Mouse (Mus musculus) heart, postnatal 14 days (tissue): Measurements from ENCODE around the gene Cmah. TPM values are rescaled to one million over a fixed set of nuclear protein-coding genes. Genes with fewer than 3 reads are reported as not detected.

Source experiments
- DNase-seq, 2 experiments: peaks; one replicate each; pipeline ENCODE4 v3.0.0; 2021 to 2022
- intact Hi-C: fragments of 180-260 bp; cut with DNase I; formaldehyde crosslinking; loops from one replicate; pipeline ENCODE4 v1.15.1; 2025
- total RNA-seq, 2 experiments: library from RNA; stranded (reverse); gene quantifications; 2 replicates each; pipeline ENCODE4 v1.2.3; 2021

The Cmah gene
- total RNA-seq, 2 experiments from 2014 or later, result 3.5 to 4.6 TPM

DNA sequence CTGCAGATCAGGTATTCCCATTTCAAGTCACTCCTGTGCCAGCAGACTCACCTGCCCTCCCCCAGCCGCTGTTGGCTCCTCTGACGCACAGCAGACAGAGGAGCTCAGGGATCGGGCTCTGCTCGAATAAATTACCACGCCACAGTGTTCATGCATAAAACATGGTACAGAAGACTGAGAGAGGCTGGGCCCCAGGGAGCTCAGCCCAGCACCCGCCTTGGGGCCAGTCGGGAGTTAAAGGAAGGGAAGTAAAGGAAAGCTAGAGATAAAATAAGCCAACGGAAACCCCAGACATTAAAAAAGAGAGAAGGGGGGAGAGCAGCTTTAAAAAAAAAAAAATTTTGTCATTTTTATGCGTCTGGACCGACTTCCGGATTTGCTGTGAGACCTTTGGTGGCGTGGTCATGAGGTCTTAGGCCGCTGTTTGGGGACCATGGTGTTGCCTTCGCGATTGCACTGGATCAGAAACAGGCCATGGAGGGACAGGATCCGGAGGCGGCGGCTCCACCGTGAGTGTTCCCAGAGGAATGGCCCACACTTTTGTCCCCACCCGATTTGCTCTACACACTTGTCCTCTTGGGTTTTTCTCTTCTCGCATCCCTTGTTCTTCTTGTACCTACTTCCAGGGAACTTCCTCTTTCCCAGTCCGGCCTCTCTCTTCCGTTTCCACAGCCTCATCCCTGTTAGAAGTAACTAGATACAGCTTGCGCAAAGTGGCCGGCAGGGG lies 174.1 kb downstream of the Cmah start:
- DNase-seq, result no peak
- intact Hi-C loops, result no loop called here

DNA sequence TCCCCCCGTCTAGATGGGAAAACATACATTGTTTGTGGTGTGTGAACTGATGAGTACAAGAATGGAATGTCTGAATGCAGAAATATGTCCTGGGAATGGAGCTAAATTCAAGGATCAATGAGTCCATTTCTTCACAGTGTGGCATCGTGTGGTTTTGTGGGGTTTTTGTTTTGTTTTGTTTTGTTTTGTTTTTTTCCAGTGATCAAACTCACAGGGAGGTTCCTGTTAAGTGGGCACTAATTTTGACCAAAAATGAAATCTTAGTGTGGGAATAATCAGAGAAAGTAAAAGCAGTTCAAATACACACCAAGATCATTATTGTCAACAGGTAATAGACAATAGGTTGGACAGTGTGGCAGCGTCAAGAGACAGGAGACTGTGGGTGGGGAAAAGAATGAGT lies 174.7 kb downstream of the Cmah start:
- intact Hi-C loops, result no loop called here
- no peak for DNase-seq

DNA sequence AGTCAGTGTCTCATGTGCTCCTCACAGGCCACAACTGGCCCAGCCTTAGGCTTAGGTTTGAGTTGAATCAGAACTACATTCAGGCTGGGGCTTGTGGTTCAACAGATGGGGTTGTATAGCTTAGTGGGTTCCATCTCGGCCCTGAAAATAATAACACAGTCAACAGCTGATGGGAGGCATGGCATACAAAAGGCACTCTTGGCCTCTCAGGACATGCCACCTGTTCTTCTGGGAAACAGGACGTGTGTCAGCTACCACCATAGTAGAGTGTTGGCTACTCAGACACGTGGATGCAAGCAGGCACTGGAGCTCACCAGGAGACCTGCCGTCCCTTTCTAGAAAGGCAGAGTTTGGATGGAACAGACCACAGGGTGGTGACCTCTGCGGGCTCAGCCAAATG lies 178.6 kb downstream of the Cmah start:
- DNase-seq, result no peak
- intact Hi-C loops, result no loop called here

DNA sequence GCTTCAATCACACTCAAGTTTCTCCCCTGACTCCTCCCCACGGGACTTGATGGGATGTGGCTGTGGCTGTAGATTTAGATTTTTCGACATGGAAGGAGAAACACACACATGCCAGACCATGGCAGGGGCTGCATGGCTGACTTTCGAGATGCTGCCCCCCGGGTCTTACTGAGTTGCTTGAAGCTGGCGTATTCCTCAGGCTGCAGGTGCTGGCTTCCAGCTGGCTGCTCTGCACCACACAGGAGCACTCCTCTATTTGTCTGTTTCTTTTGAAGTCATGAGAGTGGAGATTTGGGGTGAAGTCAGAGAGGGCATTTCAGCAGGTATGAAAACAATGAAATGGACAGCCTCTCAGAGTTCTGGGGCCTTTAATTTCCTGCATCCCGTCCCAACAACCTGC lies 180.0 kb downstream of the Cmah start:
- no peak for DNase-seq
- intact Hi-C loops, result no loop called here

DNA sequence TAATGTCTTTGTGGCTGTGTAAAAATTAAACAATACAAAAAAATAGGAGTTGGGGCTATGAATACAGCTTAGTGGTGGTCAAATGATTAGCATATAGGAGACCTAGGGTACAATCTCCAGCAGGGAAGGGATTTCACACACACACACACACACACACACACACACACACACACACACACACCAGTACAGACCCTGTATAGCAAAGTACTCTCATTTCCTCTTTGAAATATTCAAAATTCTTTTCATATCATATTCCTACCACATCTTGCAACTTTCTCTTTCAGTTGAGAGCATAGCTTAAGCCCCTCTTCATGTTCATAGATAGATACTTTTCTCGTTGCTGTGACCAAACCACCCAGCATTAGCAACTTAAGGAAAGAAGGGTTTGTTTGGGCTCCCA lies 181.7 kb downstream of the Cmah start:
- no peak for DNase-seq
- intact Hi-C loops, result no loop called here

DNA sequence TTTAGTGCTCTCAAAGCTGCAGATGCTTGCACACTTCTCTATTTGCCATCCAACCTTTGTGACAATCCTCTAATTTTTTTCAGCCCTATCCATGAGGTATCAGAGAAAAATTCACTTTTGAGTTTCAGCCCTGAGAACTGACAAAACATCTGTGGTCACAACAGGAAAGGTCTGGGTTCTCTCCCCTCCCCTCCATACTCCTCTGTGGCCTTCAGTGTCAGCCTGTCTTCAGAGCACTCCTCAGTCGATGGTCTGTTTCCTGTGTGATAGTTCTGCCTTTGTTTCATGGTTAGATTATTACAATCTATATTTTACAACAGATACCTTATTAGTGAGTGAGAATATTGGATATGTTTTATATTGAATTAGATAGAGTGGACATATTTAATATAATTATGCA lies 184.2 kb downstream of the Cmah start:
- no peak for DNase-seq
- intact Hi-C loops, result no loop called here

DNA sequence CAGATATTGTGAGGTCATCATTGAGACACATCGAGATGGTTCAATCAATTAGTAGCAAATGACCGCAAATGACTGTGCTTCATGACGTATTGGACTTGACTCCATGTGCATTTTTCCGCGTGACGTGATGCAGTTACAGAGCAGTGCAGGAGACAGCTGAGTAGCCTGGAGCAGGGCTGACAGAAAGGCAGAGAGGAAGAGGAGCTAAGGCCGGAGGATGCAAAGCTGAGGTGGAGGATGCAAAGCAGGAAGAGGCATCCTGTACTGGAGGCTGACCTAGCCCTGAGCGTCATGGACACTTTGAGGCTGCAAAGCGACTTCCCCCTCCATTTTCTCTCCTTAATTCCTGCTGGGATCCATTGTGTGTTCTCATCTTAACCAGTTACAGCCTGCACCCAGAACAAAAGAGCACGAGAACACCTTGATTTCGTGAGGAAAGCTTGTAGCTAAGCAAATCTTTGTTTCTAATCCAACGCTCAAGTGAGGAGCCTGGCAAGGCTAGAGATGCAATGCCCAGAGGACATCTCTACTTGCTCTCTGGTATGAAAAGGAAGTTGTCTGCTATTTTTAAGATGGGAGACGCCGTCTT lies 184.8 kb downstream of the Cmah start:
- intact Hi-C loops, result no loop called here

DNA sequence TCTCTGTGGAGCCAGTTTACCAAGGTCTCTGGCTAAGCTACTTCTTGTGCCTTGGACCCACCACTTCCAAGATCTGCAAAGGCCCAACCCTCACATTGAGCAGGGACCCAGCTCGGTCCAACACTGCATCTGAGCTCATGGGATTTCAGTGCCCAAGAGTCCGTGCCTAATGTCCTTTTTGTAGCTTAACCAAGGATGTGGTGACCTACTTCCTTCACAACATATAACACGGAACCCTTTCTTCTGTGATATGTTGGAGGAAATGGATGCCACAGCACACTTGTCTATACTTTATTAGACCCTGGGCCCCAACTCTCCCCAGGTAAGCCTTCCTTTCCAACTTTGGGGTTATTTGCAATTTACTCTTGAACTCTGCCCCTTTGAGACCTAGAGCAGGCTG lies 186.5 kb downstream of the Cmah start:
- intact Hi-C loops, result no loop called here
- no peak for DNase-seq

More for the DNA sequence above, 184.8 kb downstream of the Cmah start:
- no peak for DNase-seq

DNA sequence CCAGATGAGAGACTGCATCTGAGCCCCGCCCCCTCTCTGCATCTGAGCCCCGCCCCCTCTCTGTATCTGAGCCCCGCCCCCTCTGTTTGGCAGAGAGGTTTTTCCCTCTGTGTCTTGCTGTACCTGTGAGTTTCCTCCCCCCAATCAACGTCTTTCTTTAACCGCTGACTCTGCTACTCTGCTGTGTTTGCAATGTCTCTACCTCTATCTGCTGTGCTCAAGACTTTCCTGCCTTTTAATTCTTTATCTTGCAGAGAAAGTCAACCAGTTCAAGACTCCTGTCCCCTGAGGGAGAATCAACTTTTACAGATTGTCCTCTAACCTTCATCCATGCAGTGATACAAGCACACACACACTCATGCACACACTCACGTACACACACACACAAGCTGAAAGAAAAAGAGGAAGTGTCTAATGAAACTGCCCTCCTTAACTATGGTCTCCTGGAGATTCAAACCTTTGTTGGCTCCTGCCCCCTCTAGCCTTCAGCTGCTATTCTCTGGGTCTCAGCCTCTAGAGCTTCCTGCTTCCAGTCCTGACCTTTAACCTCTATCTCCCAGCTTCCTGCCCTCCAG lies 188.0 kb downstream of the Cmah start:
- intact Hi-C loops, result no loop called here
- DNase-seq, result no peak

DNA sequence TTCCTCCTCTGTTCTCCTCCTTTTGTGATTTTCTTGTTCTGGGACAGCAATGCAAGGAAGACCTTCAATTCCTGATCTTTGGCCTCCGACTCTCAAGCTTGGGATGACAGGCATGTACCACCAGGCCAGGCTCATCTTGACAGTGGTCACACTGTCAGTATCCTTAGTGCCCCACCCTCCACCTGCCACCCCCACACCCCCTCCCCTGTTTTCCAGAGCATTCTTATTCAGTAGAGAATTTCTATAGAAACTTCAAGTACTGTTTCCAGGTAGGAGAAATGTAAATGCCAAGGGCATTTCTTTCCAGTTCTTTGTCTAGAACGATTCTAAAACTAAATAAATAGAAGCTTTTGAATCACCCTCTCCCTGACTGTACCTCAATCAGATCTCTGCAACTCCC lies 190.6 kb downstream of the Cmah start:
- DNase-seq, result no peak
- intact Hi-C loops, result no loop called here

DNA sequence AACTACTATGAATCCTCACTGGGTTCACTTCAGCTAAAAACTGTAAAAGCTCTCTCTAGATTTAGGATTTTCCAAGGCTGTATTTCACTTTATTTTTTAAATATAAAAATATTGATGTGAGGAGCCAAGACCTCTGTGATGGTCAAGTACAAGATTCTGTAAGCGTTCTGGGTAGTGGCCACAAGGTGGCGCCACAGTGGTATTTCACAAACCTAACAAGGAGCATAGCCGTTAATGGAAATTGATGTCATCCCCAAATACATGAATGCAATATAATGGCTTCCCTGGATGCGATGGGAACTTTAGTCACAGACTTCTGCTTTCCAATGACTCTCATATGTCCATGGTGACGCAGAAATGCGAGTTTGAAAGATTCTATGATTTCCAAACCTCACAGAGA lies 191.7 kb downstream of the Cmah start:
- intact Hi-C loops, result loop anchor here (1.0 kb wide), 1 partner anchor 168 kb away; no protein-coding TSS in a partner anchor
- DNase-seq, result peak; percentile 50 to 62

DNA sequence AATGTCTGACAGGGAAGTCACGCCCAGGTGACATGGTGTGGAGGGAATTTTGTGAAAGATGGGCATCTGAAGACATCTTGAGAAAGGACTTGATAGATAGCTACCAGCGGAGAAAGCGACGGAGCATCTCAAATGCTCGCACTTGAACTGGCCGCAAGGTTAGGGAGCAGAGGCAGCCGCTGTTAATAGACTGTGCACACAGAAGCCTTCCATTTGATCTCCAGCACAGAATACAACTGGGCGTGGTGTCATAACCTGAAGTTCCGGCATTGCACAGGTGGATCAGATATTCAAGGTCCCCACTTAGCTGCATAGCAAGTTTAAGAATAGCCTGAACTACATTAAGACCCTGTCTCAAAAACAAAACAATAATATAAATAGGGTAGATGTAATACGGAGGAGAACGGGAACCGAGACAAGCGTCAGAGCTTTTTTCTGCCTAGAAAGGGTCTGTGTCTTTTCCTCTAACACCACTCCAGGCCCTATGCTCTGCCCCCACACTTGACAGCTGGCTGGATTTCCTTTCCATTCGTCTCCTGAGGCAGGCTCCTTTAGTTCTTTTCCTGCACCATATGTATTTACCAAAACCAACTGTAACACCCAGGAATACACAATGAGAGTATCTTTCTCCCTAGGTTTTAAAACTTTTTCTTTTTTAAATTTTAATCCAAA lies 192.9 kb downstream of the Cmah start:
- intact Hi-C loops, result loop anchor here (1.0 to 5.0 kb wide), 2 partner anchors 92 to 167 kb away; no protein-coding TSS in a partner anchor
- no peak for DNase-seq

DNA sequence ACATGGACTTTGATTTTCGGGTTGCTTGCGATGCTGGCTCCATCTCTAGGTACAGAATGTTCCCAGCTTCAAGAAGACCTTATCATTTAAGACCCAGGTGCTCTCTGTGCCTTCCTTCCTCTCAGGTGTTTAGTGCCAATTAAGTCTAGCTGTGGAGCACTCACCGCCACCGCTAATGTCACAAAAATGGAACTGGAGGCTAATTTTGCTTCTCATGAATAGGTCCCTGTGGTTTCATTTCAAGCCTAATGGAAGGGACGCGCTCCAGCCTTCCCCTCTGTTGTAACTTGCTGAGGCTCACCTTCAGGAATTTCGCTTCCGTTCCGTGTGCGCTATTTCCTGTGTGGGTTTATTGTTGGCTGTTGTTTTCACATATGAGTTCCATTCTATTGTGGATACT lies 193.6 kb downstream of the Cmah start:
- intact Hi-C loops, result loop anchor here (5.0 kb wide), 1 partner anchor 92 kb away; no protein-coding TSS in a partner anchor
- DNase-seq, result no peak

DNA sequence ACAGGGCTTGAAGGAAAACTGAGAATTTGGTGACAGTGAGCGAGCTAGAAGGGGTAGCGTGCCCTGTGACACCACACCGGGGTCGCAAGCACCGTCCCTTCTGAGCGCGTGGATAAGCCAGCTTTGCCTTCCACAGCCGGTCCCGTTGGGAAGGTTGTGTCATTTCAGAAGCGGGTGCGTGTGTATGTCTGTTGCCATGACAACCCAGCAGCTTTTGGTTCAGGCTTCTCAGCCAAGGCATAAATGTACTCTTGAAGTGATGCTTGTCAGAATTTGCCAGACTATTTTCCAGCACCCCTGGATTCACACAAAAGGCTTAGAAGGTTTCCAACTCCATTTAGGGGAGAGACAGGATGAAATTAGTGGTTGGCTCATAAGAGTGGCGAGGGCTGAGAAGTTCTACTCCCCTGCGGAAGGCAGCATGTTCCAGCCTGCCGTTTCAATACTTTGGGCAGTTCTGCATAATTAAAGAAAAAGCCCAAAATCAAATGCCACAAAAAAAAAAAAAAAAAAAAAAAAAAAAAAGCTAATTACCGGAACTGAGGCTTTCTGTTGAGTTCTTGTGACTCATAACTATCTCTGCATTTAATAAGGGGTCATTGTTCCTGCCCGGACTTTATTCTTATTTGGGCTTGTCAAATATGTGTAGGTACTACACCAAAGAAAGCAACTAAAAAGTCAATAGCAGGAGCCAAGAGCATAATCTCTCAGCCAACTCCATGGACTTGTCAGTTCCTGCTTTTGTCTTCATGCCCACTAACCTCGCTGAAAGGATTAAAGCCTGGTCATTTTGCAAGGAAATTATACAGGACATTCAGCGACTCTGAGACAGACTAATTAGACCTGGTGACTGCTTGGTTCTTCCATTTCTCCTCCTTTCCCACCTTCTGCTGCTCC lies 194.5 kb downstream of the Cmah start:
- intact Hi-C loops, result loop anchor here (5.0 kb wide), 1 partner anchor 91 kb away; no protein-coding TSS in a partner anchor
- DNase-seq, result peak in 1 of 2 experiments; percentile 11

DNA sequence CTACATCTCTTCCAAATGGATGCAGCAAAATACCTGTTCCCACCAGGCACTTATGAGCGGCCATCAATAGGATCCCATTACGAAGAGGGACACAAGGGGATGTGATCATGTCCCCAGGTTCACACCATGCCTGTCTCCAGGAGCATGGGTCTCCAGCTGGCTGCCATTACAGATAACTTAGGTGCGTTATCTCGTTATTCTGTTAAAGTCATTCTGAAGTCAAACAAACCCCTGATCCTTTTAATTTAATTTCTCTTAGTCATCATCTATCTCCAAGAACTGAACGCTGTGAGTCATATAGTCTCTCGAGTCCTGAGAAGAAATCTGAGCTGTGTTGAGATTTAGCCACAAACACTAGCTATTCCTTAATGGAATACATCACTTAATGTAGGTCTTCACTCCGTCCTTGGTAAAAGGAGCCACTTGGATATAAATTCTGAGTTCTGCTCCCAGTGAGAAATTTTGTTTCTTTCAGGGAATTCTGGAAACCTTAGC lies 195.2 kb downstream of the Cmah start:
- intact Hi-C loops, result loop anchor here (5.0 kb wide), 1 partner anchor 90 kb away; no protein-coding TSS in a partner anchor
- DNase-seq, result no peak

DNA sequence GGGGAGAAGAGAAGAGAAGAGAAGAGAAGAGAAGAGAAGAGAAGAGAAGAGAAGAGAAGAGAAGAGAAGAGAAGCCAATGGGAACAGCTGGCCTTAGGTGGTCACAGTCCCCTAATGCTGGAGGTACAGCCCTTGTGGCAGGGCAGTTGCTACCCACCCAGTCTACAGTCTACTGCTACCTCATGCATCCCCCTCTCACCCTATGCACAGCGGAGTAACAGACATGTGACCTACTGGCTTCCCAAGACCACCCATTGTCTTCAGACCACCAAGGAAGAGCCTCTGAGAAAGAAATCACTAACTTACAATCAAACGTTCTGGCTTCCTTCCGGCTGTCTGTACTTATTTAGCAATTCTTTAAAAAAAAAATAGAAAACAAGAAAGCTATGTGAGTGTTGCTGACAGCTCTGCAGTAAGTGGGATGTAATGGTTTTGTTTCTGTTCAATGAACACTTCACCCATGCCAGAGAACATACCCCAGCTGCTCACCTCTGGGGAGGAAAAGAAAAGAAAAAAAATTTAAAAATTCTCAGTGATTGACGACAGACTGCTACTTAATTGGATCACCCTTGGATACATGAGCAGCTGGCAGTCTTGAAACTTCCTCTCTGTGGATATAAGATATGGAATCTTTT lies 196.5 kb downstream of the Cmah start:
- intact Hi-C loops, result loop anchor here (5.0 kb wide), 1 partner anchor 89 kb away; no protein-coding TSS in a partner anchor
- DNase-seq, result no peak

DNA sequence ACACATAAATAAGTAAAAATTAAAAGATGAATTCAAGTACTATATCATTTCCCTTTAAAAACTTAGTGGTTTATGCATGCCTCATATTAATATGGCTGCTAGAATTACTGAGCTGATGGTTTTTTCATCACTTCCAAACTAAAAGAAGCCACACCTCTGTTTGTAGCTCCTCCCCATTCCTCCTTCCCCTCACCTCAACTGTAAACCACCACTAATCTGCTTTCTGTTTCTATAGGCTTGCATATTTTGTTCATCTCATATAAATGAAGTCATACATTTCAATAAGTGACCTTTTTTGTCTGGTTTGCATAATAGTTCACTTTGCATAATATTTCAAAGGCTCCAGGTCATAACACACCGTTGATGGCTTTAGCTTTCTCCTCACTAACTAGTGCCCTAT lies 197.3 kb downstream of the Cmah start:
- no peak for DNase-seq
- intact Hi-C loops, result loop anchor here (5.0 kb wide), 1 partner anchor 88 kb away; no protein-coding TSS in a partner anchor

DNA sequence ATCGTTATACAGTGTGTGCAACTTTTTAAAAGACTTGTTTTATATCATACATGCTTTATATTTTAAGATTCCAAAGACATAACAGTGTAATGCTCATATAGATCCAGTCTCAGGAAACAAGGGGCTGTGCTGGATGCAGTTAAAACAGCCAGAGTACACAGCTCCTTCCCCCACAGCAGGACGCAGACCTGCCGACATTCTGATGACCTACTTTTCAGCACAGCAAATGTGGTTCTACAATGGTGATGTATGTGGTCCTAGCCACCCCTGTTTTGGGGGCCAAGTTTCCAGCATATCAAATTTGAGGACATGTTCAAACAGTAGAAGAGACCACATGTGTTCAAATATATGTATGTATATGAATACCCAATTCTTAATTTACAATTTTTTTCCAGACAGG lies 198.3 kb downstream of the Cmah start:
- intact Hi-C loops, result no loop called here
- DNase-seq, result no peak

DNA sequence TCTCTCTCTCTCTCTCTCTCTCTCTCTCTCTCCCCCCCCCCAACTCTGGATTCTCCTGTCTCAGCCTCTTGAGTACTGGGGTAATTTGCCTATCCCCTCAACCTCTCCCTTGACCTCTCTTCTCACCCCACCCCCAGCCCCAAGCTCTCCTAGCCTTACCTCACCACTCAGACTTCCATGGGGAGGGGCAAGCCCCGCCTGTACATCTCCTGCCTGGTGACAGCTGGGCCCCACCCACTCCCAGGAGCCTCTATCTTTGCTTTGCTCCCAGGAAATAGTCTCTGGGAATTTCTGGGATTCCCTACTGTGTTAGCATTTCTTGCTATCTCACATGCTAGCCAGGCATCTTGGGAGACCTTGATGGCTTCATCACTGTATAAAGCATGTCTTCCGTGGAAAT lies 199.7 kb downstream of the Cmah start:
- intact Hi-C loops, result no loop called here
- no peak for DNase-seq
